Mouse (Mus musculus) CH12.LX (cell line): Measurements from ENCODE around the gene Matn4.

Source experiments
- CTCF ChIP-seq, 2 experiments: IDR thresholded peaks in 1 of 2; conservative IDR thresholded peaks in 1 of 2; 2 replicates each; pipeline ENCODE4 v1.5.1; 2011 to 2012; ENCODE audit warnings: low read depth in 2 of 2, low read length in 2 of 2, improper control_type of control experiment in 1 of 2, inconsistent platforms in 1 of 2, mild to moderate bottlenecking in 1 of 2, moderate library complexity in 1 of 2
- E2F4 ChIP-seq: IDR thresholded peaks from 2 replicates; pipeline ENCODE4 v1.6.1; 2011; ENCODE audit warnings: low read depth, low read length, improper control_type of control experiment; ENCODE audit not compliant: insufficient replicate concordance
- MAZ ChIP-seq: IDR thresholded peaks from 2 replicates; pipeline ENCODE4 v1.6.1; 2012; ENCODE audit warnings: low read depth, mild to moderate bottlenecking, inconsistent platforms, low read length, improper control_type of control experiment, moderate library complexity
- POLR2A ChIP-seq: IDR thresholded peaks from 2 replicates; pipeline ENCODE4 v1.6.1; 2011; ENCODE audit warnings: low read depth, mild to moderate bottlenecking, improper control_type of control experiment, low read length
- RAD21 ChIP-seq: IDR thresholded peaks from 2 replicates; pipeline ENCODE4 v1.6.1; 2011; ENCODE audit warnings: low read depth, mild to moderate bottlenecking, low read length, improper control_type of control experiment, moderate library complexity
- RCOR1 ChIP-seq: conservative IDR thresholded peaks from 2 replicates; pipeline ENCODE4 v1.6.1; 2012; ENCODE audit warnings: low read depth, mild to moderate bottlenecking, inconsistent platforms, low read length, improper control_type of control experiment
- ZC3H11A ChIP-seq: IDR thresholded peaks from 2 replicates; pipeline ENCODE4 v1.6.1; 2012; ENCODE audit warnings: low read depth, mild to moderate bottlenecking, inconsistent platforms, low read length, improper control_type of control experiment
- ZKSCAN1 ChIP-seq: IDR thresholded peaks from 2 replicates; pipeline ENCODE4 v1.6.1; 2012; ENCODE audit warnings: low read depth, inconsistent platforms, low read length, improper control_type of control experiment, borderline replicate concordance

DNA sequence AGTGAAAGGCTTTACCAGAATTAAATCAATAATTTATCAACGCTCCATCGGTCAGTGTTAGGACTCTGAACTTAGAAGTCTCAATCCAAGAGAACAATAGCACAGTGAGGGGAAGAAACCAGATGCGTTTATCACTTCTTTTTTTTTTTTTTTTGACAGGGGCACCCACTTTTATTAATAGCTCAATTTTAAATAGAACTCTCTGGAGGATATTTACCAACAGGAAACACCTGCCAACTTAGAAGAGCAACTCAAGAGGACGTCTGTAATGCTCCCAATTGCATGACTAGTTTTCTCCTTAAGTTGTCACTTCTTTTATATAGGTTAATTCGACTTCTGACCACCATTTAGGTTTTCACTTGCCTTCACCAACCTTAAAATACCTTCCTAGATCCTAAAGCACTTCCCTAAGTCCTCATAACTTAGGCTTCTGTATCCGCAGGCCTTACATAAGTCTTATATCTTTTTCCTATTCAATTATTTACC lies 36.3 kb downstream of the Matn4 start:
- TF ChIP-seq CTCF (conservative IDR thresholded peaks at IDR 0.05 in 1 of 2, IDR thresholded peaks at IDR 0.05 in 1 of 2; ENCODE audit: low read depth in 2 of 2, low read length in 2 of 2) (no peak), MAZ (no peak), POLR2A (no peak), ZKSCAN1 (no peak), E2F4 (no peak), RAD21 (no peak), RCOR1 (no peak), ZC3H11A (no peak)
